Mouse (Mus musculus): ENCODE measurements at regions not wholly inside any gene's neighbourhood (a gene's known extent, or its start where the extent isn't known, plus 50 kb on each side); places are given as distances from the start of the nearest gene placed in this dataset.

DNA sequence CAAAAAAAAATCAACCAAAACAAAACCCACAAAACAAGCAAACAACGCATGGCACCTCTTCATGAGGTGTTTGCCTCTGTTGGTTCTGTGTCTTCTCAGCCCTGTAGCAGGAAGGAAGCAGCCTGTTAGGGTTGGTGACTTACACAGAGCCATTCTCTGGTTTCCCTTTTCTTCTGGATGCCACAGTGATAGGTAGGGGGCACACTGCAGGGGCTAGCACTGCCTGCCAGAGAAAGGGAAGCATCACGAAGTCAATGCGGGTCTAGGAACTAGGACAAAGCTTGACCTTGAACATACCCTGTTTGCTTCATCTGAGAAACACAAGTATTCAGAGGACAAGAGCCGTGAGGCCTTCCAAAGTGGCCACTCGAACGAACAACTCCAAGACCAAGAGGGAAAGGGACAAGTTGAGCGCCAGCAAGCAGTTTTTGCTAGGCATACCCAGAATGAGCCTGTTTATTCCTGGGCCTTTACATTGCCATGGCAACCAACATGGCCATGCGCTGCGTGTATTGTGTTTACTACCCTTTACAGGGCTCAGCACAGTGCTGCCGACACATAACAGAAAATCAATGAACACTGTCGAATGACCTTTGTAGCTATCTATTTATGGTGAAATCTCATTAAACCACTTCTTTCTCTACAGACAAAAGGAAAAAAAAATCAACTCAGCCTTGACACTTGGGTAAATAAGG lies 91.9 kb upstream of the Dpt start:
- 0 out of 2 replicates have a peak, but pooled peaks cover 2% of the 10 kb centered on the region for H3K9me3 ChIP-seq (ENCODE audit: control insufficient read depth, low read length)
- WGBS: 84% methylated on average over 11 of the region's 11 CpGs
- H3K4me3 ChIP-seq (ENCODE audit: low read length): no peak overlapping the region
- ATAC-seq (ENCODE audit: low FRiP score, low TSS enrichment): no peak
- H3K27me3 ChIP-seq (ENCODE audit: control insufficient read depth, insufficient read depth, low read length): no peaks in the 10 kb centered on the region
- no peak overlapping the region for H3K27ac ChIP-seq (ENCODE audit: low read depth, low read length)
- H3K4me1 ChIP-seq (ENCODE audit: control insufficient read depth, insufficient read depth, low read length): no peaks in the 10 kb centered on the region
- H3K36me3 ChIP-seq (ENCODE audit: control insufficient read depth, insufficient read depth, low read length): no peaks in the 10 kb centered on the region
- no peak overlapping the region for H3K9ac ChIP-seq (ENCODE audit: low read depth, low read length)
- H3K4me2 ChIP-seq (replicated peaks; ENCODE audit: low read depth, low read length): no peak overlapping the region

- ATAC-seq (ENCODE audit: low FRiP score, low TSS enrichment): peak; percentile 49; the same call in 1 of the 2 replicates
- H3K4me3 ChIP-seq (ENCODE audit: low read length): no peak overlapping the region
- no peaks in the 10 kb centered on the region for H3K36me3 ChIP-seq (ENCODE audit: control insufficient read depth, insufficient read depth, low read length)
- H3K4me2 ChIP-seq (replicated peaks; ENCODE audit: low read depth, low read length): no peak overlapping the region
- 0 out of 2 replicates have a peak, but pooled peaks cover 2% of the 10 kb centered on the region for H3K9me3 ChIP-seq (ENCODE audit: control insufficient read depth, low read length)
- H3K27ac ChIP-seq (ENCODE audit: low read depth, low read length): no peak overlapping the region
- no peak overlapping the region for H3K9ac ChIP-seq (ENCODE audit: low read depth, low read length)
- no peaks in the 10 kb centered on the region for H3K4me1 ChIP-seq (ENCODE audit: control insufficient read depth, insufficient read depth, low read length)
- H3K27me3 ChIP-seq (ENCODE audit: control insufficient read depth, insufficient read depth, low read length): no peaks in the 10 kb centered on the region
- WGBS: 53% methylated on average over 4 of the region's 4 CpGs
Measured at GRCm38 (mm10) chr1:164703560-164704131, 92.8 kb upstream of the Dpt start.

DNA sequence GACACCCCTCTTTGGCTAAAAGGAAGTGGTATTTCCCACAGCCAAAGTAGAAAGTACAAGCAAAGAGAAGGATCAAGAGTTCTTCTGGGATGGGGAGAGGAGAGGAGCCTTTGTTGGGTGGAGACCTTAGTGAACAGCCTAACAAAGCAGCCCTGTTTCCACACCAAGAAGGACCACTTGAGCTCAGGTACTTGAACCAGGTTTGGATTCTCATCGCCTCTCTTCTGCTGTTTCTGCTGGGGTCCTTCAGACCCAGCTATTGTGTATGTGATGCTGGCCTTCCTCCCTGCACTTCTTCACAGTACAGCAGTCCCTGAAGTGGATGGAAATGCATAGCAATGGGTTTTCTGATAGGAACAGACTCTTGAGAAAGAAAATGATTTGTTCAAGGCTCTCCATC lies 106.4 kb upstream of the Dpt start:
- WGBS: 95% methylated on average over 1 of the region's 1 CpGs
- no peaks in the 10 kb centered on the region for H3K27me3 ChIP-seq (ENCODE audit: control insufficient read depth, insufficient read depth, low read length)
- ATAC-seq (ENCODE audit: low FRiP score, low TSS enrichment): no peak
- no peaks in the 10 kb centered on the region for H3K36me3 ChIP-seq (ENCODE audit: control insufficient read depth, insufficient read depth, low read length)
- no peak overlapping the region for H3K4me2 ChIP-seq (replicated peaks; ENCODE audit: low read depth, low read length)
- no peaks in the 10 kb centered on the region for H3K9me3 ChIP-seq (ENCODE audit: control insufficient read depth, low read length)
- H3K27ac ChIP-seq (ENCODE audit: low read depth, low read length): no peak overlapping the region
- no peak overlapping the region for H3K9ac ChIP-seq (ENCODE audit: low read depth, low read length)
- H3K4me1 ChIP-seq (ENCODE audit: control insufficient read depth, insufficient read depth, low read length): no peaks in the 10 kb centered on the region
- no peak overlapping the region for H3K4me3 ChIP-seq (ENCODE audit: low read length)

- 88% methylated on average over 4 of the region's 4 CpGs for WGBS
- no peaks in the 10 kb centered on the region for H3K9me3 ChIP-seq (ENCODE audit: control insufficient read depth, low read length)
- H3K27me3 ChIP-seq (ENCODE audit: control insufficient read depth, insufficient read depth, low read length): no peaks in the 10 kb centered on the region
- no peaks in the 10 kb centered on the region for H3K4me1 ChIP-seq (ENCODE audit: control insufficient read depth, insufficient read depth, low read length)
- H3K9ac ChIP-seq (ENCODE audit: low read depth, low read length): no peak overlapping the region
- H3K4me2 ChIP-seq (replicated peaks; ENCODE audit: low read depth, low read length): no peak overlapping the region
- no peak overlapping the region for H3K4me3 ChIP-seq (ENCODE audit: low read length)
- H3K27ac ChIP-seq (ENCODE audit: low read depth, low read length): no peak overlapping the region
- no peak for ATAC-seq (ENCODE audit: low FRiP score, low TSS enrichment)
- H3K36me3 ChIP-seq (ENCODE audit: control insufficient read depth, insufficient read depth, low read length): no peaks in the 10 kb centered on the region
Measured at GRCm38 (mm10) chr1:164689311-164689710, 107.1 kb upstream of the Dpt start.

- H3K27ac ChIP-seq (ENCODE audit: low read depth, low read length): no peak overlapping the region
- no peaks in the 10 kb centered on the region for H3K36me3 ChIP-seq (ENCODE audit: control insufficient read depth, insufficient read depth, low read length)
- no peaks in the 10 kb centered on the region for H3K4me1 ChIP-seq (ENCODE audit: control insufficient read depth, insufficient read depth, low read length)
- no peak for ATAC-seq (ENCODE audit: low FRiP score, low TSS enrichment)
- H3K9me3 ChIP-seq (ENCODE audit: control insufficient read depth, low read length): no peaks in the 10 kb centered on the region
- no peak overlapping the region for H3K4me3 ChIP-seq (ENCODE audit: low read length)
- no peak overlapping the region for H3K4me2 ChIP-seq (replicated peaks; ENCODE audit: low read depth, low read length)
- no peak overlapping the region for H3K9ac ChIP-seq (ENCODE audit: low read depth, low read length)
- no peaks in the 10 kb centered on the region for H3K27me3 ChIP-seq (ENCODE audit: control insufficient read depth, insufficient read depth, low read length)
- 59% methylated on average over 2 of the region's 2 CpGs for WGBS
Measured at GRCm38 (mm10) chr1:164684437-164684836, 112.0 kb upstream of the Dpt start.

GRCm38 (mm10) chr1:164683788-164684187 lies 112.7 kb upstream of the Dpt start:
- Histone ChIP-seq H3K4me1 (ENCODE audit: control insufficient read depth, insufficient read depth, low read length) (no peaks in the 10 kb centered on the region), H3K4me2 (replicated peaks; ENCODE audit: low read depth, low read length) (no peak overlapping the region), H3K9me3 (ENCODE audit: control insufficient read depth, low read length) (no peaks in the 10 kb centered on the region), H3K27ac (ENCODE audit: low read depth, low read length) (no peak overlapping the region), H3K4me3 (ENCODE audit: low read length) (no peak overlapping the region), H3K9ac (ENCODE audit: low read depth, low read length) (no peak overlapping the region), H3K36me3 (ENCODE audit: control insufficient read depth, insufficient read depth, low read length) (no peaks in the 10 kb centered on the region), H3K27me3 (ENCODE audit: control insufficient read depth, insufficient read depth, low read length) (no peaks in the 10 kb centered on the region)
- ATAC-seq (ENCODE audit: low FRiP score, low TSS enrichment): no peak
- WGBS: 93% methylated on average over 3 of the region's 3 CpGs

DNA sequence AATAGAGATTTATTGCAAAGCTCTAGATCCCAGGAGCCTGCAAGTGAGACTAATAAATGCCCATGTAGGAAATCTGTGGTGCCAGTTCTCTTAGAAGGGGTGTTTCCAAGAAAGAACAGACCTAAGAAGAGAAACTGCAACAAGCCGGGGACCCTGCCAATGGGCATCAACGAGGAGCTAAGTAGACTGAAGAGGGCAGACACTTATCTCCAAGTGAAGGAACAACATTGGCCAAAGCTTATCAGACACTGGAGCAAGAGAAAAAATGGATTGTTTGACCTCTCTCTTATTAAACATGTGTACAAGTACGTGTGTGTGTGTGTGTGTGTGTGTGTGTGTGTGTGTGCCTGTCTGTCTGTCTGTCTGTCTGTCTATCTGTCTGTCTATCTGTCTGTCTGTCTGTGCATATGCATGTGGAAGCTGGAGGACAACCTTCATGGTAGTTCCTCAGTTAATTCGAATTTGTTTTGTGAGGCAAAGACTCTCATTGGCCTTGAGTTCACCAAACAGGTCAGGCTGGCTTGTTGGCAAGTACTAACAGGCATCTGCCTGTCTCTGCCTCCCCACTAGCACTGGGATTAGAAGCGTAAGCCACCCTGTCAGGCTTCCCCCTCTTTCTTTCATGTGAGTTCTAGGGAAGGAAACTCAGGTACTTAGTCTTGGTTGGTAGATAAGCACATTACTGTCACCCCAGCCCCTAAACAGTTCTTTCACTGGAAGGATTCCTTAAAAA lies 113.4 kb upstream of the Dpt start:
- no peak overlapping the region for H3K27ac ChIP-seq (ENCODE audit: low read depth, low read length)
- H3K4me1 ChIP-seq (ENCODE audit: control insufficient read depth, insufficient read depth, low read length): no peaks in the 10 kb centered on the region
- no peaks in the 10 kb centered on the region for H3K9me3 ChIP-seq (ENCODE audit: control insufficient read depth, low read length)
- WGBS: 89% methylated on average over 5 of the region's 5 CpGs
- H3K9ac ChIP-seq (ENCODE audit: low read depth, low read length): no peak overlapping the region
- H3K27me3 ChIP-seq (ENCODE audit: control insufficient read depth, insufficient read depth, low read length): no peaks in the 10 kb centered on the region
- no peak overlapping the region for H3K4me2 ChIP-seq (replicated peaks; ENCODE audit: low read depth, low read length)
- ATAC-seq (ENCODE audit: low FRiP score, low TSS enrichment): no peak
- H3K4me3 ChIP-seq (ENCODE audit: low read length): no peak overlapping the region
- H3K36me3 ChIP-seq (ENCODE audit: control insufficient read depth, insufficient read depth, low read length): no peaks in the 10 kb centered on the region

GRCm38 (mm10) chr1:164682426-164682825 lies 114.0 kb upstream of the Dpt start:
- 94% methylated on average over 6 of the region's 6 CpGs for WGBS
- Histone ChIP-seq H3K4me3 (ENCODE audit: low read length) (no peak overlapping the region), H3K4me2 (replicated peaks; ENCODE audit: low read depth, low read length) (no peak overlapping the region), H3K9ac (ENCODE audit: low read depth, low read length) (no peak overlapping the region), H3K36me3 (ENCODE audit: control insufficient read depth, insufficient read depth, low read length) (no peaks in the 10 kb centered on the region), H3K27ac (ENCODE audit: low read depth, low read length) (no peak overlapping the region), H3K9me3 (ENCODE audit: control insufficient read depth, low read length) (no peaks in the 10 kb centered on the region), H3K27me3 (ENCODE audit: control insufficient read depth, insufficient read depth, low read length) (no peaks in the 10 kb centered on the region), H3K4me1 (ENCODE audit: control insufficient read depth, insufficient read depth, low read length) (no peaks in the 10 kb centered on the region)
- ATAC-seq (ENCODE audit: low FRiP score, low TSS enrichment): no peak

- no peak overlapping the region for H3K27ac ChIP-seq (ENCODE audit: low read depth, low read length)
- ATAC-seq (ENCODE audit: low FRiP score, low TSS enrichment): no peak
- peaks cover 4% of the 10 kb centered on the region; the same call in 1 of the 2 replicates for H3K9me3 ChIP-seq (ENCODE audit: control insufficient read depth, low read length)
- H3K27me3 ChIP-seq (ENCODE audit: control insufficient read depth, insufficient read depth, low read length): no peaks in the 10 kb centered on the region
- H3K36me3 ChIP-seq (ENCODE audit: control insufficient read depth, insufficient read depth, low read length): no peaks in the 10 kb centered on the region
- H3K4me2 ChIP-seq (replicated peaks; ENCODE audit: low read depth, low read length): no peak overlapping the region
- H3K4me1 ChIP-seq (ENCODE audit: control insufficient read depth, insufficient read depth, low read length): no peaks in the 10 kb centered on the region
- H3K9ac ChIP-seq (ENCODE audit: low read depth, low read length): no peak overlapping the region
- no peak overlapping the region for H3K4me3 ChIP-seq (ENCODE audit: low read length)
- WGBS: 74% methylated on average over 5 of the region's 5 CpGs
Measured at GRCm38 (mm10) chr1:164681582-164681981, 114.9 kb upstream of the Dpt start.

Data from kidney, embryonic 14.5 days (tissue).